11 mouse cellular contexts compared by ENCODE assay signal in genomic region chr4:98564196-98564865, GRCm38 (mm10).
A peak's percentile ranks its signal among the peaks of the same experiment; 100 is the strongest.
DNase-seq lines count a peak whose midpoint lies in the region; ATAC-seq and TF ChIP-seq lines count a peak whose summit lies in the region.
"Had no signal": no experiment of that assay in that cellular context is flagged by ENCODE, and none has a peak within 500 bp of the region (broad histone marks: within the 10 kb centered on the region; RNA-seq: fewer than 3 reads in every experiment).

No protein-coding gene starts in this region.

- no peak for TF ChIP-seq EP300 in liver, postnatal 0 days (IDR thresholded peaks at IDR 0.05; ENCODE audit: low read depth)

- ATAC-seq in heart, embryonic 11.5 days (replicated peaks; ENCODE audit: insufficient number of reproducible peaks, low FRiP score, low TSS enrichment) = no peak
- ATAC-seq in liver, embryonic 11.5 days (replicated peaks; ENCODE audit: low FRiP score) = 0 out of 2 replicates have a peak, but pooled peaks have one; percentile 39
- no peak for ATAC-seq in liver, postnatal 0 days
- ATAC-seq in common myeloid progenitor, adult 5-6 weeks (replicated peaks; ENCODE audit: low read depth, poor library complexity, severe bottlenecking) = 0 out of 2 replicates have a peak, but pooled peaks have one; percentile 45

- peak overlapping the region; percentile 74 for H3K27ac ChIP-seq in heart, embryonic 11.5 days (ENCODE audit: low read depth, low read length)
- no peak overlapping the region for H3K27ac ChIP-seq in liver, embryonic 11.5 days (ENCODE audit: low read depth, low read length)
- H3K27ac ChIP-seq in liver, postnatal 0 days (ENCODE audit: low read depth) = no peak overlapping the region
- peak overlapping the region; percentile 7; the same call in 1 of the 2 replicates for H3K27ac ChIP-seq in small intestine, adult 2 months (ENCODE audit: insufficient read depth, low read depth, low read length)
- H3K27ac ChIP-seq: liver, embryonic 14.5 days; neural tube, embryonic 13.5 days had no signal

- no peak for TF ChIP-seq CTCF in liver, postnatal 0 days (IDR thresholded peaks at IDR 0.05; ENCODE audit: low read depth)
- no peak for TF ChIP-seq CTCF in small intestine, adult 2 months (IDR thresholded peaks at IDR 0.05; ENCODE audit: extremely low read depth, insufficient read length, insufficient replicate concordance, low read depth, low read length)

- no peaks in the 10 kb centered on the region for H3K27me3 ChIP-seq in heart, embryonic 11.5 days (ENCODE audit: control insufficient read depth, insufficient read depth, low read length)
- no peaks in the 10 kb centered on the region for H3K27me3 ChIP-seq in liver, embryonic 11.5 days (replicated peaks; ENCODE audit: control insufficient read depth, insufficient read depth, low read length)
- H3K27me3 ChIP-seq in liver, postnatal 0 days (ENCODE audit: insufficient read depth, low read length) = no peaks in the 10 kb centered on the region
- no peaks in the 10 kb centered on the region for H3K27me3 ChIP-seq in small intestine, adult 2 months (ENCODE audit: control insufficient read depth, insufficient read depth, low read length)
- H3K27me3 ChIP-seq: neural tube, embryonic 13.5 days had no signal

- H3K9ac ChIP-seq in heart, embryonic 11.5 days (ENCODE audit: low read depth, low read length) = no peak overlapping the region
- no peak overlapping the region for H3K9ac ChIP-seq in liver, embryonic 11.5 days (ENCODE audit: low read depth, low read length)
- H3K9ac ChIP-seq in liver, postnatal 0 days (replicated peaks) = no peak overlapping the region
- H3K9ac ChIP-seq: liver, embryonic 14.5 days; neural tube, embryonic 13.5 days had no signal

- no peak overlapping the region for H3K4me3 ChIP-seq in heart, embryonic 11.5 days (ENCODE audit: low read depth, low read length)
- no peak overlapping the region for H3K4me3 ChIP-seq in liver, embryonic 11.5 days (ENCODE audit: low read depth, low read length)
- H3K4me3 ChIP-seq in liver, postnatal 0 days (ENCODE audit: low read depth, low read length) = no peak overlapping the region
- no peak overlapping the region for H3K4me3 ChIP-seq in small intestine, adult 2 months (ENCODE audit: low read depth, low read length)
- H3K4me3 ChIP-seq: neural tube, embryonic 13.5 days had no signal

- H3K9me3 ChIP-seq in heart, embryonic 11.5 days (replicated peaks; ENCODE audit: control insufficient read depth, low read length) = no peaks in the 10 kb centered on the region
- no peaks in the 10 kb centered on the region for H3K9me3 ChIP-seq in liver, embryonic 11.5 days (ENCODE audit: control insufficient read depth, low read length)
- H3K9me3 ChIP-seq in liver, postnatal 0 days (ENCODE audit: low read length) = no peaks in the 10 kb centered on the region
- H3K9me3 ChIP-seq: neural tube, embryonic 13.5 days had no signal

- DNase-seq in heart, adult 18-20 months = no peak
- DNase-seq in liver, embryonic 11.5 days (ENCODE audit: low spot score) = no peak
- no peak for DNase-seq in liver, postnatal 0 days
- no peak for DNase-seq in gastrocnemius, adult 18-20 months (ENCODE audit: low spot score)
- DNase-seq: thymus, postnatal 36 days had no signal

- no peaks in the 10 kb centered on the region for H3K36me3 ChIP-seq in heart, embryonic 11.5 days (ENCODE audit: control insufficient read depth, insufficient read depth, low read length)
- no peaks in the 10 kb centered on the region for H3K36me3 ChIP-seq in liver, embryonic 11.5 days (ENCODE audit: control insufficient read depth, insufficient read depth, low read length)
- H3K36me3 ChIP-seq in liver, postnatal 0 days (replicated peaks; ENCODE audit: insufficient read depth, low read length) = no peaks in the 10 kb centered on the region
- peaks cover 7% of the 10 kb centered on the region for H3K36me3 ChIP-seq in small intestine, adult 2 months (ENCODE audit: control insufficient read depth, insufficient read depth, low read length)
- H3K36me3 ChIP-seq: neural tube, embryonic 13.5 days had no signal

- H3K4me2 ChIP-seq in heart, embryonic 11.5 days = no peak overlapping the region
- H3K4me2 ChIP-seq in liver, embryonic 11.5 days = no peak overlapping the region
- H3K4me2 ChIP-seq in liver, postnatal 0 days (ENCODE audit: low read depth, low read length) = no peak overlapping the region
- H3K4me2 ChIP-seq: midbrain, embryonic 11.5 days; neural tube, embryonic 13.5 days had no signal

- peaks cover 17% of the 10 kb centered on the region for H3K4me1 ChIP-seq in heart, embryonic 11.5 days (ENCODE audit: control insufficient read depth, insufficient read depth, low read length)
- H3K4me1 ChIP-seq in liver, embryonic 11.5 days (replicated peaks; ENCODE audit: control insufficient read depth, insufficient read depth, low read length) = no peaks in the 10 kb centered on the region
- peaks cover 6% of the 10 kb centered on the region; the same call in 1 of the 2 replicates for H3K4me1 ChIP-seq in liver, postnatal 0 days (ENCODE audit: insufficient read depth)
- H3K4me1 ChIP-seq in small intestine, adult 2 months (ENCODE audit: control insufficient read depth, insufficient read depth, insufficient read length, low read length) = no peaks in the 10 kb centered on the region

- 66% methylated on average over 6 of the region's 6 CpGs for WGBS in heart, embryonic 11.5 days (ENCODE audit: insufficient replicate concordance)
- 77% methylated on average over 6 of the region's 6 CpGs for WGBS in liver, embryonic 11.5 days
- WGBS in liver, postnatal 0 days (ENCODE audit: insufficient replicate concordance) = 68% methylated on average over 6 of the region's 6 CpGs
- 76% methylated on average over 6 of the region's 6 CpGs for WGBS in small intestine, adult 2 months

- no peak for TF ChIP-seq POLR2A in small intestine, adult 2 months (IDR thresholded peaks at IDR 0.05; ENCODE audit: low read depth, low read length)

Comparison
In these comparisons a context has a peak if more than half of its experiments do, and no peak if none do; other contexts are left out.
1. ATAC-seq: peak in liver, embryonic 11.5 days (single experiment) and common myeloid progenitor, adult 5-6 weeks (single experiment); none in heart, embryonic 11.5 days (single experiment) and liver, postnatal 0 days (single experiment).
2. H3K27ac ChIP-seq: peak in heart, embryonic 11.5 days (single experiment) and small intestine, adult 2 months (single experiment); none in liver, embryonic 11.5 days (single experiment) and liver, postnatal 0 days (single experiment).